Mouse (Mus musculus): ENCODE measurements around the gene Nlgn2. TPM values are rescaled to one million over a fixed set of nuclear protein-coding genes. Genes with fewer than 3 reads are reported as not detected.

The Nlgn2 gene
- polyA plus RNA-seq, 1 experiment from 2014 or later = 0.75 TPM

GRCm38 (mm10) chr11:69803328-69803727 lies 34.3 kb downstream of the Nlgn2 start:
- Histone ChIP-seq H3K4me2 (peak overlapping the region; percentile 77), H3K36me3 (no peaks in the 10 kb centered on the region), H3K27ac (no peak overlapping the region), H3K4me1 (replicated peaks) (peaks cover 60% of the 10 kb centered on the region), H3K9me3 (replicated peaks) (no peaks in the 10 kb centered on the region), H3K4me3 (replicated peaks) (peak overlapping the region; percentile 57), H3K27me3 (peaks cover 94% of the 10 kb centered on the region), H3K9ac (peak overlapping the region; percentile 54)
- DNase-seq (no peak), ATAC-seq (ENCODE audit: low read depth) (peak; percentile 24)
- 4% methylated on average over 12 of the region's 12 CpGs for WGBS (ENCODE audit: insufficient replicate concordance)

GRCm38 (mm10) chr11:69802648-69803105 lies 34.9 kb downstream of the Nlgn2 start:
- H3K4me1 ChIP-seq (replicated peaks) = peaks cover 60% of the 10 kb centered on the region

GRCm38 (mm10) chr11:69801379-69801977 lies 36.1 kb downstream of the Nlgn2 start, which contains the start of gene Fgf11:
Gene Fgf11 (minus strand): TSS chr11:69801857.
- ATAC-seq (ENCODE audit: low read depth) (no peak), DNase-seq (no peak)
- Histone ChIP-seq H3K4me1 (replicated peaks) (peaks cover 60% of the 10 kb centered on the region), H3K27ac (no peak within 1 kb of the TSS), H3K4me3 (replicated peaks) (peak within 1 kb of the TSS; percentile 57), H3K4me2 (peak within 1 kb of the TSS; percentile 77), H3K36me3 (no peaks in the 10 kb centered on the region), H3K9ac (peak within 1 kb of the TSS; percentile 54), H3K9me3 (replicated peaks) (no peaks in the 10 kb centered on the region), H3K27me3 (peaks cover 100% of the 10 kb centered on the region)
- 4% methylated on average over 31 of the region's 33 CpGs for WGBS (ENCODE audit: insufficient replicate concordance)

More at GRCm38 (mm10) chr11:69802648-69803105, 34.9 kb downstream of the Nlgn2 start:
- Histone ChIP-seq H3K27ac (no peak overlapping the region), H3K4me2 (peak overlapping the region; percentile 77), H3K4me3 (replicated peaks) (peak overlapping the region; percentile 57), H3K9me3 (replicated peaks) (no peaks in the 10 kb centered on the region), H3K27me3 (peaks cover 100% of the 10 kb centered on the region), H3K9ac (peak overlapping the region; percentile 54), H3K36me3 (no peaks in the 10 kb centered on the region)
- DNase-seq = peak; percentile 54
- WGBS (ENCODE audit: insufficient replicate concordance) = under 1% methylated on average over 33 of the region's 33 CpGs
- peak; percentile 35; the same call in 1 of the 2 replicates for ATAC-seq (ENCODE audit: low read depth)

GRCm38 (mm10) chr11:69800392-69801197 lies 37.0 kb downstream of the Nlgn2 start:
- no peak overlapping the region for H3K27ac ChIP-seq
- WGBS (ENCODE audit: insufficient replicate concordance) = 2% methylated on average over 36 of the region's 36 CpGs
- no peaks in the 10 kb centered on the region for H3K9me3 ChIP-seq (replicated peaks)
- no peak for DNase-seq
- H3K4me2 ChIP-seq = peak overlapping the region; percentile 77
- peak overlapping the region; percentile 31 for H3K9ac ChIP-seq
- peaks cover 65% of the 10 kb centered on the region for H3K4me1 ChIP-seq (replicated peaks)
- no peaks in the 10 kb centered on the region for H3K36me3 ChIP-seq
- H3K4me3 ChIP-seq (replicated peaks) = peak overlapping the region; percentile 45
- no peak for ATAC-seq (ENCODE audit: low read depth)
- H3K27me3 ChIP-seq = peaks cover 100% of the 10 kb centered on the region

- DNase-seq = no peak
- no peaks in the 10 kb centered on the region for H3K9me3 ChIP-seq (replicated peaks)
- H3K9ac ChIP-seq = no peak overlapping the region
- no peaks in the 10 kb centered on the region for H3K36me3 ChIP-seq
- 7% methylated on average over 11 of the region's 11 CpGs for whole genome bisulfite sequencing (ENCODE audit: insufficient replicate concordance)
- H3K4me3 ChIP-seq (replicated peaks) = peak overlapping the region; percentile 45
- H3K27me3 ChIP-seq = peaks cover 94% of the 10 kb centered on the region
- peak overlapping the region; percentile 77 for H3K4me2 ChIP-seq
- H3K4me1 ChIP-seq (replicated peaks) = peaks cover 62% of the 10 kb centered on the region
- ATAC-seq (ENCODE audit: low read depth) = no peak
- no peak overlapping the region for H3K27ac ChIP-seq
Measured at GRCm38 (mm10) chr11:69800138-69800391, 37.5 kb downstream of the Nlgn2 start.

- Histone ChIP-seq H3K36me3 (no peaks in the 10 kb centered on the region), H3K9me3 (replicated peaks) (no peaks in the 10 kb centered on the region), H3K9ac (no peak overlapping the region), H3K4me3 (replicated peaks) (no peak overlapping the region), H3K27ac (no peak overlapping the region), H3K4me1 (replicated peaks) (peaks cover 61% of the 10 kb centered on the region), H3K4me2 (peak overlapping the region; percentile 6; the same call in 1 of the 2 replicates), H3K27me3 (peaks cover 89% of the 10 kb centered on the region)
- no peak for ATAC-seq (ENCODE audit: low read depth)
- no peak for DNase-seq
- 37% methylated on average over 11 of the region's 12 CpGs for WGBS (ENCODE audit: insufficient replicate concordance)
Measured at GRCm38 (mm10) chr11:69799394-69800137, 38.0 kb downstream of the Nlgn2 start.

GRCm38 (mm10) chr11:69797924-69798323 lies 39.7 kb downstream of the Nlgn2 start:
- Histone ChIP-seq H3K36me3 (no peaks in the 10 kb centered on the region), H3K4me2 (no peak overlapping the region), H3K9me3 (replicated peaks) (no peaks in the 10 kb centered on the region), H3K4me3 (replicated peaks) (no peak overlapping the region), H3K4me1 (replicated peaks) (peaks cover 45% of the 10 kb centered on the region), H3K27ac (no peak overlapping the region), H3K27me3 (peaks cover 86% of the 10 kb centered on the region), H3K9ac (no peak overlapping the region)
- ATAC-seq (ENCODE audit: low read depth) = no peak
- no peak for DNase-seq
- 60% methylated on average over 7 of the region's 7 CpGs for WGBS (ENCODE audit: insufficient replicate concordance)

- Histone ChIP-seq H3K27me3 (peaks cover 82% of the 10 kb centered on the region), H3K9ac (peak overlapping the region; percentile 63), H3K27ac (no peak overlapping the region)
Measured at GRCm38 (mm10) chr11:69795983-69796435, 41.6 kb downstream of the Nlgn2 start.

GRCm38 (mm10) chr11:69795168-69795982 lies 42.2 kb downstream of the Nlgn2 start, which contains the start of gene Chrnb1:
Gene Chrnb1 (minus strand): TSS chr11:69795943.
- Histone ChIP-seq H3K27me3 (peaks cover 75% of the 10 kb centered on the region), H3K36me3 (no peaks in the 10 kb centered on the region), H3K9me3 (replicated peaks) (no peaks in the 10 kb centered on the region), H3K4me2 (peak within 1 kb of the TSS; percentile 94), H3K4me3 (replicated peaks) (peak within 1 kb of the TSS; percentile 59), H3K9ac (peak within 1 kb of the TSS; percentile 63), H3K4me1 (replicated peaks) (peaks cover 19% of the 10 kb centered on the region), H3K27ac (peak within 1 kb of the TSS; percentile 54; the same call in 1 of the 2 replicates)
- 1% methylated on average over 52 of the region's 52 CpGs for WGBS (ENCODE audit: insufficient replicate concordance)
- peak; percentile 96 for DNase-seq
- peak; percentile 99 for ATAC-seq (ENCODE audit: low read depth)

More at GRCm38 (mm10) chr11:69795983-69796435, 41.6 kb downstream of the Nlgn2 start:
- Histone ChIP-seq H3K4me2 (peak overlapping the region; percentile 94), H3K4me3 (replicated peaks) (peak overlapping the region; percentile 59), H3K9me3 (replicated peaks) (no peaks in the 10 kb centered on the region), H3K4me1 (replicated peaks) (peaks cover 26% of the 10 kb centered on the region), H3K36me3 (no peaks in the 10 kb centered on the region)
- 4% methylated on average over 13 of the region's 13 CpGs for WGBS (ENCODE audit: insufficient replicate concordance)
- ATAC-seq (ENCODE audit: low read depth) (no peak), DNase-seq (no peak)

GRCm38 (mm10) chr11:69793429-69793828 lies 44.2 kb downstream of the Nlgn2 start:
- peaks cover 18% of the 10 kb centered on the region for H3K4me1 ChIP-seq (replicated peaks)
- no peaks in the 10 kb centered on the region for H3K9me3 ChIP-seq (replicated peaks)
- no peak overlapping the region for H3K27ac ChIP-seq
- no peak overlapping the region for H3K4me2 ChIP-seq
- ATAC-seq (ENCODE audit: low read depth) (no peak), DNase-seq (no peak)
- H3K36me3 ChIP-seq = no peaks in the 10 kb centered on the region
- H3K4me3 ChIP-seq (replicated peaks) = no peak overlapping the region
- H3K27me3 ChIP-seq = peaks cover 56% of the 10 kb centered on the region
- no peak overlapping the region for H3K9ac ChIP-seq
- 40% methylated on average over 5 of the region's 5 CpGs for WGBS (ENCODE audit: insufficient replicate concordance)
